Mouse (Mus musculus) MN1 (cell line): Measurements from ENCODE around the gene F11r.

Experiments
- DNase-seq: peaks from one replicate; pipeline ENCODE4 v3.0.0-alpha.2; 2016; ENCODE audit warnings: low spot score

Gene F11r

GRCm38 (mm10) chr1:171438014-171438670 lies 807 bp downstream of the F11r start:
- no peak for DNase-seq

DNA sequence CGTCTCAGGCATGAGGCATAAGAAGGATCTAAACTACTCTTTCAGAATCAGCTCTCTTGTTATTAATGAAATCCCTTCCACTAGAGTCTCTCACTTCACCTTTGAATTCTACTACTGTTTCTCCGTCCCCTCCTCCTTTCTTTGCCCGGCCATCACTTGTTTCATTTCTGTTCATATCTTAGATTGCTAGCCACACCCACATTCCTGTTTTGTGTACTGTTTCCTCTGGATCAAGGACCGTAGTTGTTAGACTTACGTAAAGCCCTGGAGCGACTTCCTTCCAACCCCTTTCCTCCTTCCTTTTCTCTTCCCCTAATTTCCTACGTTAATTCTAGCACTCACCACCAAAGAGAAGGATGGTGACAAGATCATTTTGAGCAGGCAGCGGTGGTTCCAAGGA lies 1.7 kb downstream of the F11r start:
- no peak for DNase-seq

DNA sequence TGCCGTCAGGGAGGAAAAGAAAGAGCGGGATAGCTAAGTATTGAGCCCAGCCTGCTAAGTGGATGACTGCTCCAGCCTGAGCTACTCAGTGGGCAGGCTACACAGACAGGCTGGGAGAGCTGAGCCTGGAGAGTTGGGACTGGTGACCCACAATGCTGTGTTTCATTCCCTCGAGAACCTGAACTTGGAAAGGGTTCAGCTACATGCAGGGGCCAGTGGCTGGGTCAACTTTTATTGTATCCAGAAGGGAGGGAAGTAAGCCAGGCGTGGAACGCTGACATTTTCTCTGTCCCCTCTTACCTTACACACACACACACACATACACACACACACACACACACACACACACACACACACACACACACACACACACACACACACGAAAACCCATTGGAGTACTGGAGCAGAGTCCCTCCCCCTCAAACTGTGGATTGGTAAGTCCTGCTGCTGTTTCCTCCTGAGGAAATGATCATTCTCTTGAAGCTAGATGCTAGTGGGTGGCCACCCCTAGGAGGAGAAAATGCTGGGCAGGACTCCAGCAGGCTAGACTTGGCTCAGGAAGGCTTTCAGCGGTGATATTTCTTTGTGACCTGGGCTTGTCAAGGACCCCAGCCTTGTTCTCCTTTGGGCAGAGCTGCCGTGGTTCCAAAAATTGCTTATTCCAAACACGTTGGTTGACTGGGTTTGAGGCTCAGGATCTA lies 2.8 kb downstream of the F11r start:
- DNase-seq, result no peak

GRCm38 (mm10) chr1:171441466-171442412 lies 4.4 kb downstream of the F11r start:
- no peak for DNase-seq

GRCm38 (mm10) chr1:171442413-171442760 lies 5.1 kb downstream of the F11r start:
- no peak for DNase-seq

DNA sequence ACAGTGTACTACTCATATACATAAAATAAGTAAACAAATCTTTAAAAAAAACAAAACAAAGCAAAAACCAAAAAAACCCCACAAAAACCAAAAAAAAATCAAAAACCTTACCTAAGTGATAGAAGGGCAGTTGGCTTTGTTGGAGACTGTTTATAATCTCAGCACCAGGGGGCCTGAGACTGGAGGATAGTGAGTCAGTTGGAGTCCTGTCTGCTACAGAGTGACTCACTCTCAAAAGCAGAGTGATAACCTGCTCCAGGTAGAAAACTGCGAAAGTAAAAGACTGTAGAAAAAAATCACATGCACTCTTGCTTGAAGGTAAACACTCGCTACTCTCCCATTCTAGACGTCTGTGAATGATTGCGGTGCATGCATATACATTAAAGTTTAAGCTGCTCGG lies 7.7 kb downstream of the F11r start:
- no peak for DNase-seq

GRCm38 (mm10) chr1:171446854-171447253 lies 9.5 kb downstream of the F11r start:
- DNase-seq, result no peak

DNA sequence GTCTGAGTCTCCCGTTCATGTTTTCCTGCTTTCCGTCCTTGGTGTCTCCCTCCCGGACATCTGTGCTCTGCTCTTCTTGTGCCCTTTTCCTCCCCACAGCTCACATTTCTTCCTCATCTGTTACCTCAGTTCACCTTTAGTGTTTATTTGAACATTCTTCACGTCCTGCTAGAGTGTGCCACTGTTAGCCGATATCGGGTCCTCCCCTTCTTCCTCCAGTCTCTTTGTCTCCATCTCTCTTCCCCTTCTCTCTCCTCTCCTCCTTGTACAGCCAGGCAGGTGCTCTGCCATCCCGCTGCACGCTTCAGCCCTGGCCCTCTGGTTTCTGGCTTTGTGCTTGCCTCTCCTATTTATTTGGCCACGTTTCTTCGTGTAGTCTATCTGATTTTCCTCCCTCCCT lies 10.4 kb downstream of the F11r start:
- no peak for DNase-seq

- peak; percentile 24 for DNase-seq
Observed at GRCm38 (mm10) chr1:171450062-171450461, 12.7 kb downstream of the F11r start.

DNA sequence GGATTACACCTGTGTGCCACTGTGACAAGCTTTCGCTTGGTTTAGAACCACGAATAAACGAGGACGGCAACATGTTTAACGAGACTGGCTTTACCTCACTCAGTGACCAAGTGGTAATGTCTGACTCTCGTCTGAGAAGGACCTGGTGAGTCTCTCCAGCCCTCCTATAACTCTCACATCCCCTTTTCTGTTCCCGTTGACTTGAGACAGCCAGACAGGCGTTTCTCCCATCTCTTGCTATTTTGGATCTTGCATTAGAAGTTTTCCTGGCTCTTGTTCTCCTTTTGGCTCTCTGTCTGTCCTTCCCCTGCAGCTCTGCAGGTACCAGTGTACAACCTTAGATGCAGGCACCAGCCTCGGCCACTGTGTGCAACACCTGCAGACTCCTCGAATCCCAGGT lies 13.7 kb downstream of the F11r start:
- no peak for DNase-seq

DNA sequence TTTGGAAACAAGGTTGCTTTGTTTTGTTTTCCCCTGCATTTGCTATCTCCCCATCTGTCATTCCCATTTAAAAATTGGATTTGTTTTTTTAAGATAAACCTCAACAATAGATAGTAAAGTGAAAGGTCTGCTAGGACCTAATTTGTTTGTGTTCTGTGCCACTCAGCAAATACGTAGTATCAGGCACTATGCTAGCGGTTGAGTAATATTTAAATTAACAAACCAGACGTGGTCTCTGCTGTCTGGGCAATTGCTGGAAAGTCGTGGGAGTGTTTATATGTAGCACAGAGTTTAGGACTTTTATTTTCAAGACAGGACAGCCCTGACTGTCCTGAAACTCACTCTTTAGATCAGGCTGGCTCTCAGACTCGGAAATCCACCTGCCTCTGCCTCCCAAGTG lies 15.2 kb downstream of the F11r start:
- DNase-seq, result no peak

- no peak for DNase-seq
Observed at GRCm38 (mm10) chr1:171452923-171453322, 15.6 kb downstream of the F11r start.

- DNase-seq, result no peak
Observed at GRCm38 (mm10) chr1:171454926-171455325, 17.6 kb downstream of the F11r start.

DNA sequence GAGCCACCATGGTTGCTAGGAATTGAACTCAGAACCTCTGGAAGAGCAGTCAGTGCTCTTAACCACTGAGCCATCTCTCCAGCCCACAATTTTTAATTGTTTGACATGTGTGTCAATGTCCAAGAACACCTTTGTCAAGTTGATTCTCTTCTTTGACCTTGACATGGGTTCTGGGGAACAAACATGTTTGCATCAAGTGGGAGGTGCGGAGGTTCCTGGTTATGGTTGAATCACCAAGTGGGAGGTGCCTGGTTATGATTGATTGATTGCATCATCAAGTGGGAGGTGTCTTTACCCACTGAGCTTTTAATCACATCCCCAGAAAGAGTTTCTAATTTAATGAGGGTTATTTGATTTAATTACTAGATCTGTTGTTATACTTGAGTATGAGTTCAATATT lies 20.2 kb downstream of the F11r start:
- no peak for DNase-seq

DNA sequence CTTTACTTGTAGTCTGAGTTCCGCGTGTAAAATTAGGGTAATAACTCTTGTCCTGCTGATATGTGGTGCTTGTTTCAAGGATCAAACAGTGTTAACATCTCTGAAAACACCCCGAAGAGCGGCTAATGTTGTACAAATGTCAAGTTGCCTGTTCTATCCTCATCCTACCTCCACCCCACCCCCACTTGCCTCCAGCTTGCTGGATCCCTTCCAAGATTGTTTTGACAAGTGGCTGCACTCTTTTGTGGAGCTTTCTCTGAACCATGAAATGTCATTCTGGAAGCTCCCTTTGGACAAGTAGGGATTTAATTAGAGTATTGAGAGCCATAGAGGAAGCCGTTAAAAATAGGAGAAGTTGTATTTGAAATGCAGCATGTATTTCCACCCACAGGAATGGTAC lies 22.5 kb downstream of the F11r start:
- no peak for DNase-seq

- no peak for DNase-seq
Observed at GRCm38 (mm10) chr1:171460551-171461503, 23.5 kb downstream of the F11r start.

DNA sequence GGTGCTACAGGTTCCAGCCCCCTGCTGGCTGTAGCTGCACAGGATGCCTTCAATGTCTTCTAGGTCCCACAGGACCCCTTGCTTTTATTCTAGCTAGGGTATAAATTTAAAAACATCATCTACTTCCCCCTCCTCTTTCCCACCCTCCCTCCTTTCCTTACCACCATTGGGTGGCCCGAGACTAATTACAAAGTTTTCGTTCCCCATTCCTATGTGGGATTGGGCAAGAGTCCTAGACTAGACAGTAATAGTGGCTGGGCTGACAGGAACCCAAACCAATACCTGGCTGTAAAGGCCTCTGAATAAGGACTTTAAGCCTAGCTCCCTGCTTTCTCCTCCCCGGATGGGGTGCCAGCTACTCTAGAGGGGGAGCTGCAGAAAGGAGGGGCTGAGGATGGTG lies 25.8 kb downstream of the F11r start:
- DNase-seq, result no peak

GRCm38 (mm10) chr1:171465749-171466412 lies 28.5 kb downstream of the F11r start:
- DNase-seq, result no peak

DNA sequence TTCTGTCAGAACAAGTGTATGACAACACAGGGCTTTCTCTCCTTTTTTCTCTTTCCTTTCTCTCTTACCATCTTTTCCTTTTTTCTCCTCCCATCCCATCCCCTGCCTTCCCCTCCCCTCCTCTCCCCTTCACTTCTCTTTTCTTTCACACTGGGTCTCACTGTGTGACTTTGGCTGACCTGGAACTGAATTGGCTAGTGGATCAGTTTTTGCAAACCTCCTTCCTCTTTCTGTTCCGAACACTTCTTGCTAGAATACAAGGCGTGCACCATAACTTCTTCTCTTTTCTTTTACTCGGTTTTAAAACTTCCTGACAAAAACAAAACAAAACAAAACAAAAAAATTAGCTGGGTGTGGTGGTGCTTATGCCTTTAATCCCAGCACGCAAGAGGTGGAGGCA lies 29.2 kb downstream of the F11r start:
- DNase-seq, result no peak

DNA sequence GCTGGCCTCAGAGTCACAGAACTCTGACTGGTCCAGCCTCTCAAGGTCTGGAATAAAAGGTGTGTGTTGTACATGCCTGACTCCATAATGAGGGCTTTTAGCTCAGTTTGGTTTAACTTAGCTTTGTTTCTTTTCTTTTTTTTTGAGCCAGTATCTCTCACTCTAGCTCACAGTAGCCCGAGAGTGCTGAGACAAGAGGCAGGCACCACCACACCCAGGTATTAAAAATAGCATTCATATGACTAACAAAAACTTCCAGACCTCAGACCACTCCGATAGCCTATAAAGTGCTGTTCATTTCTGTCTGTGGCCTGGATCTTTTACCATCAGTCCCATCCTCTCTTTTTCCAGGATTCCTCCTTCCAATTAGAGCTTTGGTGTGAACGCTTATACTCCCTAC lies 32.3 kb downstream of the F11r start:
- no peak for DNase-seq

GRCm38 (mm10) chr1:171470371-171470871 lies 33.1 kb downstream of the F11r start:
- peak; percentile 36 for DNase-seq
